Mouse (Mus musculus) forebrain, embryonic 11.5 days (tissue): ENCODE results near the gene Ccdc51. TPM values are rescaled to one million over a fixed set of nuclear protein-coding genes. Genes with fewer than 3 reads are reported as not detected.
A peak's percentile ranks its signal among the peaks of the same experiment; 100 is the strongest.

Experiments used
- ATAC-seq: fragments of 200-750 bp; cut with Nextera tagmentation; replicated peaks from 2 replicates; pipeline ENCODE4 v1.8.0; 2017; ENCODE audit warnings: moderate TSS enrichment; ENCODE audit not compliant: low FRiP score
- DNase-seq: peaks from one replicate; pipeline ENCODE4 v3.0.0-alpha.2; 2017; ENCODE audit warnings: low spot score
- H3K27ac ChIP-seq: fragments of 300-500 bp; sonication (generic); 2 replicates; pipeline ENCODE4 v1.5.1; 2014; ENCODE audit warnings: low read depth, low read length
- H3K27me3 ChIP-seq: fragments of 300-500 bp; sonication (generic); 2 replicates; pipeline ENCODE4 v1.6.1; 2014; ENCODE audit warnings: mild to moderate bottlenecking, low read length, mixed read lengths; ENCODE audit not compliant: control insufficient read depth, insufficient read depth
- H3K36me3 ChIP-seq: fragments of 300-500 bp; sonication (generic); 2 replicates; pipeline ENCODE4 v1.6.1; 2014; ENCODE audit warnings: mild to moderate bottlenecking, low read length, moderate library complexity, mixed read lengths; ENCODE audit not compliant: control insufficient read depth, insufficient read depth
- H3K4me1 ChIP-seq: fragments of 300-500 bp; sonication (generic); replicated peaks from 2 replicates; pipeline ENCODE4 v1.6.1; 2014; ENCODE audit warnings: low read length, mixed read lengths; ENCODE audit not compliant: control insufficient read depth, insufficient read depth
- H3K4me2 ChIP-seq: fragments of 300-500 bp; sonication (generic); 2 replicates; pipeline ENCODE4 v1.6.1; 2014; ENCODE audit warnings: low read depth, mild to moderate bottlenecking, low read length, moderate library complexity, mixed read lengths; ENCODE audit not compliant: severe bottlenecking
- H3K4me3 ChIP-seq: fragments of 300-500 bp; sonication (generic); 2 replicates; pipeline ENCODE4 v1.5.1; 2014; ENCODE audit warnings: low read depth, low read length
- H3K9ac ChIP-seq: fragments of 300-500 bp; sonication (generic); 2 replicates; pipeline ENCODE4 v1.6.1; 2014; ENCODE audit warnings: low read length
- H3K9me3 ChIP-seq: fragments of 300-500 bp; sonication (generic); 2 replicates; pipeline ENCODE4 v1.6.1; 2016; ENCODE audit warnings: low read length, mixed read lengths; ENCODE audit not compliant: control insufficient read depth
- WGBS: fragments of 180-500 bp; shearing (Covaris S2); extraction: QIAGEN DNeasy Blood & Tissue Kit; methylation state at CpG from one replicate; pipeline ENCODE4 v1.1.7; 2014; 5-methylcytosine and 5-hydroxymethylcytosine counted together
- polyA plus RNA-seq: library from polyadenylated mRNA; unstranded; fragments of >200 nt; fragmentation: Nextera tagmentation; extraction: Ambion mirVana; gene quantifications from 2 replicates; pipeline ENCODE4 v1.2.1, GENCODE M21; 2014

Gene Ccdc51
- polyA plus RNA-seq: 13.2 and 17.4 TPM in 2 replicates

- peak within 1 kb of the TSS; percentile 66 for H3K4me3 ChIP-seq
- no peaks in the 10 kb centered on the region for H3K9me3 ChIP-seq
- H3K4me1 ChIP-seq: peaks cover 9% of the 10 kb centered on the region
- WGBS: under 1% methylated on average over 37 of the region's 37 CpGs
- ATAC-seq: peak; percentile 96
- peak; percentile 91 for DNase-seq
- H3K36me3 ChIP-seq: no peaks in the 10 kb centered on the region; the same call in 1 of the 2 replicates
- peak within 1 kb of the TSS; percentile 61 for H3K4me2 ChIP-seq
- no peaks in the 10 kb centered on the region for H3K27me3 ChIP-seq
- H3K9ac ChIP-seq: peak within 1 kb of the TSS; percentile 74
- H3K27ac ChIP-seq: no peak within 1 kb of the TSS
Measured at GRCm38 (mm10) chr9:109082124-109082800, at the start of gene Ccdc51, which contains the start of gene Tma7. TSS of gene Ccdc51 (plus strand) at chr9:109082493. TSS of gene Tma7 (minus strand) at chr9:109082587.

GRCm38 (mm10) chr9:109038086-109038895, 44.0 kb upstream of the Ccdc51 start, which contains the start of gene Shisa5:
TSS of gene Shisa5 (plus strand) at chr9:109038565.
- under 1% methylated on average over 33 of the region's 40 CpGs for WGBS
- Histone ChIP-seq H3K9ac (peak within 1 kb of the TSS; percentile 79), H3K4me3 (peak within 1 kb of the TSS; percentile 59), H3K4me2 (peak within 1 kb of the TSS; percentile 90), H3K9me3 (no peaks in the 10 kb centered on the region), H3K4me1 (no peaks in the 10 kb centered on the region), H3K27me3 (no peaks in the 10 kb centered on the region), H3K27ac (no peak within 1 kb of the TSS), H3K36me3 (no peaks in the 10 kb centered on the region)
- ATAC-seq (peak; percentile 87), DNase-seq (peak; percentile 87)

- H3K4me1 ChIP-seq: no peaks in the 10 kb centered on the region
- no peak overlapping the region for H3K27ac ChIP-seq
- ATAC-seq (peak; percentile 65; the same call in 1 of the 2 replicates), DNase-seq (no peak)
- H3K4me3 ChIP-seq: peak overlapping the region; percentile 59
- peak overlapping the region; percentile 79 for H3K9ac ChIP-seq
- H3K4me2 ChIP-seq: peak overlapping the region; percentile 90
- 16% methylated on average over 8 of the region's 8 CpGs for WGBS
- H3K9me3 ChIP-seq: no peaks in the 10 kb centered on the region
- H3K36me3 ChIP-seq: no peaks in the 10 kb centered on the region
- no peaks in the 10 kb centered on the region for H3K27me3 ChIP-seq
Measured at GRCm38 (mm10) chr9:109038901-109039364, 43.4 kb upstream of the Ccdc51 start.

- no peaks in the 10 kb centered on the region for H3K36me3 ChIP-seq
- no peak for ATAC-seq
- H3K9ac ChIP-seq: no peak overlapping the region
- no peaks in the 10 kb centered on the region for H3K4me1 ChIP-seq
- no peak overlapping the region for H3K4me2 ChIP-seq
- 81% methylated on average over 4 of the region's 4 CpGs for whole genome bisulfite sequencing
- H3K9me3 ChIP-seq: no peaks in the 10 kb centered on the region
- no peak for DNase-seq
- no peaks in the 10 kb centered on the region for H3K27me3 ChIP-seq
- H3K4me3 ChIP-seq: no peak overlapping the region
- no peak overlapping the region for H3K27ac ChIP-seq
Measured at GRCm38 (mm10) chr9:109039681-109040080, 42.6 kb upstream of the Ccdc51 start.

DNA sequence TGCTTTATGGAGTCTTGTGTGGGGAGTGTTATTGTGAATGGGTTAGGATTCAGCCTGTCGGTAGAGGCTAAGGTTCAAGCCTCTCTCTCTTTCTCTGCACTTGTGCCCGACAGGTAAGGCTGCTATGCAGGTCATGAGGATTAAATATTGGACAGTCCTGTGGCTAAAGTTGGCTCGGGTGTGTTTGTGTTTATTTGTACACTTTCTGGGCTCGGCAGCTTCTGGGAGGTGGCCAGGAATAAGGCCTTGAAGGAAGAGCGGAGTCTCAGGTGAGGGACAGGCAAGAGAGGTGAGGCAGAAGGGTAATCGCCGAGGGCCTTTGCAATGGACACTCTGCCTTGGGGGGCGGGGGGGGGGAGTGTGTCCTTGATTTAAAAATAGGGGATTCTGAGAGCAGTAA, 42.1 kb upstream of the Ccdc51 start:
- Histone ChIP-seq H3K4me1 (no peaks in the 10 kb centered on the region), H3K36me3 (no peaks in the 10 kb centered on the region), H3K4me3 (no peak overlapping the region), H3K9ac (no peak overlapping the region), H3K27me3 (no peaks in the 10 kb centered on the region), H3K9me3 (no peaks in the 10 kb centered on the region), H3K27ac (no peak overlapping the region), H3K4me2 (no peak overlapping the region)
- no peak for ATAC-seq
- DNase-seq: no peak
- 87% methylated on average over 8 of the region's 8 CpGs for WGBS

DNA sequence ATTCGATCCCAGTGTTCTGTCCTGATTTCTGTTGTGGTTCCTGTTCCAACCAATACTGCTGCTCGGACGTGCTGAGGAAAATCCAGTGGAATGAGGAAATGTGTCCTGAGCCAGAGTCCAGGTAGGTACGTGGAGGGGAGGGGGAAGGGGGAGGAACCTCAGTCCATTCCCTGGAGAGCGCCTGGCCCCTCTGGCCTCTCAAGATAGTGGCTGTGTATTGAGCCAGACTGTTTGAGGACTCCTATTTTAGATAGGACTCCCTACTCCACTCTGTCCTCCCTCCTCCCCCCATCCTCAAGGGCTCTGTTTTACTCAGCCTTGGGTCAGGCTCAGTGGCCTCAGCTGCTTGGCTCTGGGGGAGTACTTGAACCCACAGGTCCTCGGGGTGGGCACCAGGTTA, 41.4 kb upstream of the Ccdc51 start:
- no peak overlapping the region for H3K4me3 ChIP-seq
- ATAC-seq: no peak
- H3K9me3 ChIP-seq: no peaks in the 10 kb centered on the region
- no peak overlapping the region for H3K4me2 ChIP-seq
- H3K4me1 ChIP-seq: no peaks in the 10 kb centered on the region
- H3K27ac ChIP-seq: no peak overlapping the region
- no peaks in the 10 kb centered on the region for H3K27me3 ChIP-seq
- DNase-seq: no peak
- 70% methylated on average over 6 of the region's 6 CpGs for WGBS
- no peaks in the 10 kb centered on the region for H3K36me3 ChIP-seq
- H3K9ac ChIP-seq: no peak overlapping the region

DNA sequence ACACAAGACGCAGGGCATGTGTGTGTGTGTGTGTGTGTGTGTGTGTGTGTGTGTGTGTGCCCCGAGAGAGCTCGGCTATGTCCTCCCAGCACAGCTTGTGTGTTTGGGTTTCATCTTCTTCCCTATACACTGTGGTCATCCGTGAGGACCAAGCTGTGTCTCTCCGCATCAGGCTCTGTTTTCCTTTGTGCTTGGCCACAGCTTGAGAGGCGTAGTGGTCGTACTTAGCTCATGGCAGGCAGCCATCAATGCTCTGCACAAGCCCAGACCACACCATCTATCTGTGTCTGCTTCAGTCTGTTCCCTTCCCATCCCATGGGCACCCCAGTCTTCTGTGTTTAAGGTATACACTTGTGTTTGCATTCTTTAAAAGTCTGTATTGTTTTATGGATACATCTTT, 40.9 kb upstream of the Ccdc51 start:
- no peaks in the 10 kb centered on the region for H3K27me3 ChIP-seq
- WGBS: 77% methylated on average over 7 of the region's 7 CpGs
- DNase-seq: no peak

DNA sequence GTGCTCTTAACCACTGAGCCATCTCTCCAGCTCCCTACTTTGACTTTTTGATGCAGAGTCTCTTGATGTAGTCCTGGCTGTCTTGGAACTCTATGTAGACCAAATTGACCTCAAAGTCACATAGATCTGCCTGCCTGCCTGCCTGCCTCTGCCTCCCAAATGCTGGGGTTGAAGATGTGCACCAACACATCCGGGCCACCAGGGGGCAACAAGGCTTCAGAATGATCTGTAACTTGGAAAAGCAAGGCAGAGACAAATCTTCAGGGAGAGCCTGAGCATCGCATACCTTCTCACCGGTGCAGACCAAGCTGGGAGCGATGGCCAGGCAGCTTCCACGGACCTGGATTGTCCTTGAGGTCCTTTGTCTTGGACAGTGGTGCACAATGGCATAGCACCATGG, 36.0 kb upstream of the Ccdc51 start:
- no peak for ATAC-seq
- WGBS: 37% methylated on average over 5 of the region's 5 CpGs
- no peaks in the 10 kb centered on the region for H3K9me3 ChIP-seq

More for the DNA sequence above, 40.9 kb upstream of the Ccdc51 start:
- Histone ChIP-seq H3K4me2 (no peak overlapping the region), H3K27ac (no peak overlapping the region), H3K4me3 (no peak overlapping the region), H3K36me3 (no peaks in the 10 kb centered on the region), H3K9ac (no peak overlapping the region), H3K4me1 (no peaks in the 10 kb centered on the region), H3K9me3 (no peaks in the 10 kb centered on the region)
- no peak for ATAC-seq

More for the DNA sequence above, 36.0 kb upstream of the Ccdc51 start:
- Histone ChIP-seq H3K4me2 (no peak overlapping the region), H3K36me3 (no peaks in the 10 kb centered on the region), H3K9ac (no peak overlapping the region), H3K27ac (no peak overlapping the region), H3K4me1 (no peaks in the 10 kb centered on the region), H3K27me3 (no peaks in the 10 kb centered on the region), H3K4me3 (no peak overlapping the region)
- DNase-seq: peak; percentile 70
